Comparison of ENCODE assay signal across 10 mouse cellular contexts in genomic region chr11:43569188-43569587, GRCm38 (mm10). TPM values are rescaled to one million over a fixed set of nuclear protein-coding genes. Genes with fewer than 3 reads are reported as not detected.
A peak's percentile ranks its signal among the peaks of the same experiment; 100 is the strongest.
DNase-seq lines count a peak whose midpoint lies in the region; ATAC-seq lines count a peak whose summit lies in the region.
"Had no signal": no experiment of that assay in that cellular context is flagged by ENCODE, and none has a peak within 500 bp of the region (broad histone marks: within the 10 kb centered on the region; RNA-seq: fewer than 3 reads in every experiment).

No protein-coding gene starts in this region.

- DNase-seq in hindbrain, embryonic 10.5 days (ENCODE audit: low spot score): no peak
- DNase-seq in testis, postnatal 14 days (ENCODE audit: low spot score): peak; percentile 2
- no peak for DNase-seq in testis, postnatal 10 days (ENCODE audit: low spot score)
- no peak for DNase-seq in limb, embryonic 10.5 days (ENCODE audit: low spot score)
- no peak for DNase-seq in right cerebral cortex, adult 2 months (ENCODE audit: low spot score in 2 of 2)

- 85% methylated on average over 5 of the region's 5 CpGs for WGBS in hindbrain, embryonic 10.5 days
- WGBS in hindbrain, embryonic 12.5 days: 92% methylated on average over 5 of the region's 5 CpGs
- WGBS in limb, embryonic 10.5 days: 88% methylated on average over 5 of the region's 5 CpGs

- ATAC-seq in hindbrain, embryonic 12.5 days (ENCODE audit: low FRiP score): no peak
- no peak for ATAC-seq in erythroblast, adult 5-6 weeks (replicated peaks; ENCODE audit: low FRiP score, poor library complexity, severe bottlenecking)

- H3K4me1 ChIP-seq in hindbrain, embryonic 10.5 days (replicated peaks): peaks cover 61% of the 10 kb centered on the region
- peaks cover 38% of the 10 kb centered on the region for H3K4me1 ChIP-seq in hindbrain, embryonic 12.5 days
- peaks cover 24% of the 10 kb centered on the region for H3K4me1 ChIP-seq in limb, embryonic 10.5 days

- peaks cover 53% of the 10 kb centered on the region for H3K36me3 ChIP-seq in hindbrain, embryonic 10.5 days
- no peaks in the 10 kb centered on the region for H3K36me3 ChIP-seq in hindbrain, embryonic 12.5 days
- H3K36me3 ChIP-seq in limb, embryonic 10.5 days: peaks cover 59% of the 10 kb centered on the region

- H3K4me3 ChIP-seq in hindbrain, embryonic 10.5 days: no peak overlapping the region
- no peak overlapping the region for H3K4me3 ChIP-seq in hindbrain, embryonic 12.5 days
- no peak overlapping the region for H3K4me3 ChIP-seq in limb, embryonic 10.5 days
- H3K4me3 ChIP-seq: myocyte had no signal

- peak overlapping the region; percentile 77 for H3K27ac ChIP-seq in hindbrain, embryonic 10.5 days
- H3K27ac ChIP-seq in hindbrain, embryonic 12.5 days: no peak overlapping the region
- peak overlapping the region; percentile 51; the same call in 1 of the 2 replicates for H3K27ac ChIP-seq in limb, embryonic 10.5 days

- no peak overlapping the region for H3K4me2 ChIP-seq in hindbrain, embryonic 12.5 days (replicated peaks)

- no peak overlapping the region for H3K9ac ChIP-seq in hindbrain, embryonic 12.5 days

- H3K9me3 ChIP-seq in hindbrain, embryonic 10.5 days: no peaks in the 10 kb centered on the region
- no peaks in the 10 kb centered on the region for H3K9me3 ChIP-seq in hindbrain, embryonic 12.5 days (replicated peaks)
- no peaks in the 10 kb centered on the region for H3K9me3 ChIP-seq in limb, embryonic 10.5 days (replicated peaks)

- H3K27me3 ChIP-seq in hindbrain, embryonic 10.5 days (ENCODE audit: insufficient read depth, poor library complexity, severe bottlenecking): no peaks in the 10 kb centered on the region
- H3K27me3 ChIP-seq in hindbrain, embryonic 12.5 days: no peaks in the 10 kb centered on the region
- no peaks in the 10 kb centered on the region for H3K27me3 ChIP-seq in limb, embryonic 10.5 days (ENCODE audit: low read depth, poor library complexity, severe bottlenecking)

RNA-seq across cellular contexts. Expression of gene 4933415A04Rik, which starts 17.7 kb away (rescaled TPM):
- polyA plus RNA-seq in hindbrain, embryonic 10.5 days (2016; fragmentation: Nextera tagmentation; extraction: Ambion mirVana): 10.4 and 12.8 TPM in 2 replicates
- 6.5 and 8.1 TPM in 2 replicates for polyA plus RNA-seq in hindbrain, embryonic 12.5 days (2016; fragmentation: Nextera tagmentation; extraction: Ambion mirVana)
- polyA plus RNA-seq in limb, embryonic 10.5 days (2016; fragmentation: Nextera tagmentation; extraction: Ambion mirVana): 9.7 and 11.2 TPM in 2 replicates
- total RNA-seq in erythroblast, adult 5-6 weeks (2015; ENCODE audit: low replicate concordance): not detected in 2 replicates
- not detected in 2 replicates for total RNA-seq in erythroblast, adult 5-6 weeks (2017; ENCODE audit: low replicate concordance)
- polyA plus RNA-seq: myocyte had no signal

RNA-seq across cellular contexts. Expression of gene Fabp6, which starts 32.2 kb away (rescaled TPM):
- not detected in 2 replicates for polyA plus RNA-seq in hindbrain, embryonic 10.5 days (2016; fragmentation: Nextera tagmentation; extraction: Ambion mirVana)
- not detected in 2 replicates for polyA plus RNA-seq in hindbrain, embryonic 12.5 days (2016; fragmentation: Nextera tagmentation; extraction: Ambion mirVana)
- not detected in 2 replicates for polyA plus RNA-seq in limb, embryonic 10.5 days (2016; fragmentation: Nextera tagmentation; extraction: Ambion mirVana)
- total RNA-seq in erythroblast, adult 5-6 weeks (2015; ENCODE audit: low replicate concordance): not detected in 2 replicates
- not detected in 2 replicates for total RNA-seq in erythroblast, adult 5-6 weeks (2017; ENCODE audit: low replicate concordance)
- total RNA-seq: adrenal gland, postnatal 36 days; left cerebral cortex, postnatal 10 days had no signal
- polyA plus RNA-seq: myocyte had no signal

RNA-seq across cellular contexts. Expression of gene Ccnjl, which starts 40.6 kb away (rescaled TPM):
- 37.4 and 45.5 TPM in 2 replicates for polyA plus RNA-seq in hindbrain, embryonic 10.5 days (2016; fragmentation: Nextera tagmentation; extraction: Ambion mirVana)
- 27.6 and 29.6 TPM in 2 replicates for polyA plus RNA-seq in hindbrain, embryonic 12.5 days (2016; fragmentation: Nextera tagmentation; extraction: Ambion mirVana)
- polyA plus RNA-seq in limb, embryonic 10.5 days (2016; fragmentation: Nextera tagmentation; extraction: Ambion mirVana): 36.3 and 40.6 TPM in 2 replicates
- total RNA-seq in erythroblast, adult 5-6 weeks (2015; ENCODE audit: low replicate concordance): not detected in 2 replicates
- total RNA-seq in erythroblast, adult 5-6 weeks (2017; ENCODE audit: low replicate concordance): 0.98 TPM in 1 of 2 replicates, not detected in the other
